19 mouse cellular contexts compared by ENCODE assay signal in genomic region chr14:121592890-121593289, GRCm38 (mm10).
DNase-seq lines count a peak whose midpoint lies in the region; ATAC-seq and TF ChIP-seq lines count a peak whose summit lies in the region.
"Had no signal": no experiment of that assay in that cellular context is flagged by ENCODE, and none has a peak within 500 bp of the region (broad histone marks: within the 10 kb centered on the region; RNA-seq: fewer than 3 reads in every experiment).

No protein-coding gene starts in this region.

- peaks cover 55% of the 10 kb centered on the region for H3K4me1 ChIP-seq in kidney, embryonic 15.5 days
- H3K4me1 ChIP-seq in intestine, embryonic 16.5 days (ENCODE audit: control insufficient read depth, insufficient read depth, low read length) = peaks cover 12% of the 10 kb centered on the region; the same call in 1 of the 2 replicates

- no peak for ATAC-seq in kidney, embryonic 15.5 days (replicated peaks; ENCODE audit: low FRiP score)
- ATAC-seq in intestine, embryonic 16.5 days = no peak
- ATAC-seq: forebrain, embryonic 16.5 days; midbrain, embryonic 13.5 days had no signal

- 47% methylated on average over 3 of the region's 3 CpGs for WGBS in kidney, embryonic 15.5 days
- WGBS in intestine, embryonic 16.5 days = 40% methylated on average over 3 of the region's 3 CpGs

- H3K27ac ChIP-seq in gastrocnemius, adult 2 months = peak overlapping the region; percentile 31; the same call in 1 of the 2 replicates
- peak overlapping the region; percentile 48; the same call in 1 of the 2 replicates for H3K27ac ChIP-seq in kidney, embryonic 15.5 days
- H3K27ac ChIP-seq in intestine, embryonic 16.5 days (ENCODE audit: low read length) = peak overlapping the region; percentile 73
- H3K27ac ChIP-seq: hindbrain, embryonic 14.5 days; midbrain, embryonic 13.5 days had no signal

- H3K9me3 ChIP-seq in kidney, embryonic 15.5 days (replicated peaks) = no peaks in the 10 kb centered on the region
- no peaks in the 10 kb centered on the region for H3K9me3 ChIP-seq in intestine, embryonic 16.5 days (ENCODE audit: control insufficient read depth, low read length)
- H3K9me3 ChIP-seq: midbrain, embryonic 13.5 days had no signal

- H3K9ac ChIP-seq in kidney, embryonic 15.5 days = no peak overlapping the region
- H3K9ac ChIP-seq in intestine, embryonic 16.5 days (ENCODE audit: low read depth, low read length) = no peak overlapping the region
- H3K9ac ChIP-seq: hindbrain, embryonic 14.5 days; midbrain, embryonic 13.5 days had no signal

- no peak overlapping the region for H3K4me3 ChIP-seq in gastrocnemius, adult 2 months
- H3K4me3 ChIP-seq in kidney, embryonic 15.5 days (replicated peaks) = no peak overlapping the region
- no peak overlapping the region for H3K4me3 ChIP-seq in intestine, embryonic 16.5 days (ENCODE audit: low read length)
- H3K4me3 ChIP-seq: erythroblast, embryonic 14.5 days; midbrain, embryonic 13.5 days had no signal

- DNase-seq in gastrocnemius, adult 2 months = no peak
- DNase-seq in gastrocnemius, adult 18-20 months (ENCODE audit: low spot score) = no peak
- no peak for DNase-seq in kidney, postnatal 25 days
- peak; percentile 48 for DNase-seq in lung, postnatal 10 days
- no peak for DNase-seq in lung, postnatal 14 days
- DNase-seq in cerebellum, postnatal 25 days = no peak
- DNase-seq: adrenal gland, adult 2 months; cerebellum, adult 18-20 months; gastrocnemius, postnatal 25 days; heart, postnatal 10 days; layer of hippocampus, adult 9-11 months; liver; right cerebral cortex, postnatal 14 days had no signal

- H3K36me3 ChIP-seq in kidney, embryonic 15.5 days = peaks cover 11% of the 10 kb centered on the region; the same call in 1 of the 2 replicates
- H3K36me3 ChIP-seq in intestine, embryonic 16.5 days (ENCODE audit: control insufficient read depth, insufficient read depth, low read length) = peaks cover 2% of the 10 kb centered on the region; the same call in 1 of the 2 replicates
- H3K36me3 ChIP-seq: midbrain, embryonic 13.5 days had no signal

- H3K4me2 ChIP-seq in kidney, embryonic 15.5 days = no peak overlapping the region
- H3K4me2 ChIP-seq in intestine, embryonic 16.5 days (ENCODE audit: low read depth, low read length) = no peak overlapping the region
- H3K4me2 ChIP-seq: hindbrain, embryonic 14.5 days; midbrain, embryonic 13.5 days had no signal

- no peak for TF ChIP-seq CTCF in gastrocnemius, adult 2 months (IDR thresholded peaks at IDR 0.05)

- intact Hi-C loops in gastrocnemius, adult 2 months (cut with DNase I) = loop anchor here (5.0 kb wide), 2 partner anchors 49 to 114 kb away; no protein-coding TSS in a partner anchor

- no peaks in the 10 kb centered on the region for H3K27me3 ChIP-seq in kidney, embryonic 15.5 days
- H3K27me3 ChIP-seq in intestine, embryonic 16.5 days (replicated peaks; ENCODE audit: control insufficient read depth, insufficient read depth, low read length) = no peaks in the 10 kb centered on the region
- H3K27me3 ChIP-seq: midbrain, embryonic 13.5 days had no signal
